Mouse (Mus musculus): Measurements from ENCODE around the gene H2-DMa. TPM values are rescaled to one million over a fixed set of nuclear protein-coding genes. Genes with fewer than 3 reads are reported as not detected.

The H2-DMa gene
- polyA plus RNA-seq, 1 experiment from 2014 or later, result 19.8 TPM

DNA sequence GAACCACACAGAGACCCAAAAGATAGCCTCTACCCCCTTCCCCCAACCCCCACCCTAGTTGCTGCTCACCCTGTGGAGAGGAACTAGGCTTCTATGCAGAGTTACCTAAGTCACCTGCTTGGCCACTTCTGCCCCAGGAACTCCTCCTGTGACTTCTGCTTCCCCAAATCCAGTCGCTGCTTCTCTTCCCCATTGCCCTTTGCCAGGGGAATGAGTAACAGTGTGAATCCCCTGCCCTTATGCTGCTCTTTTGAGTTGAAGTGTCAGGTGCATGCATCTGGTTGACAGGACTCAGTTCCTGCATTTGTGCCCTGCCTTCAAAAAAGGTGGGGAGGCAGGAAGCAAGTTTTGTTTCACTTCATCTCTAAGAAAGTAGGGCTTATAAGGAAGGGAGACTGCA, 54.7 kb downstream of the H2-DMa start:
- H3K4me1 ChIP-seq (replicated peaks), result no peaks in the 10 kb centered on the region
- no peaks in the 10 kb centered on the region for H3K27me3 ChIP-seq
- no peaks in the 10 kb centered on the region for H3K9me3 ChIP-seq
- no peak overlapping the region for H3K27ac ChIP-seq (replicated peaks)
- no peak overlapping the region for H3K9ac ChIP-seq
- ATAC-seq (ENCODE audit: low FRiP score, low read depth), result no peak
- H3K36me3 ChIP-seq, result no peaks in the 10 kb centered on the region
- no peak overlapping the region for H3K4me2 ChIP-seq
- WGBS, result 48% methylated on average over 1 of the region's 1 CpGs
- no peak overlapping the region for H3K4me3 ChIP-seq

GRCm38 (mm10) chr17:34177179-34177578, 57.8 kb downstream of the H2-DMa start:
- Histone ChIP-seq H3K4me2 (no peak overlapping the region), H3K4me1 (replicated peaks) (no peaks in the 10 kb centered on the region), H3K36me3 (no peaks in the 10 kb centered on the region), H3K9ac (no peak overlapping the region), H3K27me3 (no peaks in the 10 kb centered on the region), H3K4me3 (no peak overlapping the region), H3K9me3 (no peaks in the 10 kb centered on the region), H3K27ac (replicated peaks) (no peak overlapping the region)
- 74% methylated on average over 4 of the region's 4 CpGs for WGBS
- no peak for ATAC-seq (ENCODE audit: low FRiP score, low read depth)

DNA sequence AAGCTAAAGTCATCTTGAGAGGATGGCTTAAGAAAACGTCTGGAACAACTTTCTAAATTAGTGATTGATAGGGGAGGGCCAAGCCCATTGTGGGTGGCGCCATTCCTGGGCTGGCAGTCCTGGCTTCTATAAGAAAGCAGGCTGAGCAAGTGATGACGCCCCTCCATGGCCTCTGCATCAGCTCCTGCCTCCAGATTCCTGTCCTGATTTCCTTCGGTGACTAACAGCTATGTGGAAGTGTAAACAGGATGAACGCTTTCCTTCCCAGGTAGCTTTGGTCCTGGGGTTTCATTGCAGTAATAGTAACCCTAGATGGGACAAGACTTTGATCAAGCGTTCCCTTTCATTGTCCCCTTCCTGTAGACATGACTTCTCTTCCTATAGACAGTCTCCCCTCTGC, 59.7 kb downstream of the H2-DMa start:
- H3K9ac ChIP-seq, result no peak overlapping the region

DNA sequence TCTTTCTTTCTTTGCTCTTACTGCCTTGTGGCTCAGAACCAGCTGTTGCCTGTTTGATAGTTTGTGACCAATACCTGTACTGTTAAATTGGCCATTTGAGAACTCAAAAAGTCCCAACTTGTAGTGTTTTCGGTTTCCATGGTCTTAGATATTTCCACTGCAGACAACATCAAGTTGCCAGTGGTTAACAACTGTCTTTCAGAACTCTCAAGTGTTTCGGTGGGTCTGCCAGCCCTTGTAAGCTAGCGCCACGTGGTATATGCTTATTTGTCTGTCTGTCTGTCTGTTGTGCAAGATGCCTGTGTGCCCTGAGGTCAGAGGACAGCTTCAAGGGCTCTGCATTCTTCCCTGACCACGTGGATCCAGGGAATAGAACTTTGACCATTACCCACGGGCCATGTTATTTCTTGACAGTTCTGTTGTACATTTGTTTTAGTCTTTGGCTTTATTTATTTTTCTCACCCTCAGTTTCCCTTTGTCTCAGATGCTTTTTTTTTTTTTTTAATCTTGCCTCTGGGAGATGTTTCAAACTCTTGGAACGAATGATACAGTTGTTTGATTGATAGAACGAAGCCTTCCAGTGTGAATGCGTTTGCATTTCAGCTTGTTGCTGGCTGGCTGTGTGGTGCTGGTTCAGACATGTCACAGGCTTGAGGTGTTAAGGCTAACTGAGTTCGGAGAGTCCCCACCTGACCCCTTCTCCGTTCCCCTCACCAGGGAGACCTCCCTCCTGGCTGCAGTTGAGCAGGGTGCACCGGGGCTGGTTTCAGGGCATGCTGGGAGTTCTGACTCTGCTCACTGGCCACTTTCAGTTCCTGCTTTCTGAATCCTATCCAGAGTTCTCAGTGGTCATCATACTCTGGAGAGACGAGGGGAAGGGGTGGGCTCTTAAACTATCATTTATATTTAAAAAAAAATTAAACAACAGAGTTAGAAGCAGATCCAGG, 60.8 kb downstream of the H2-DMa start:
- ATAC-seq (ENCODE audit: low FRiP score, low read depth), result no peak
- peaks cover 5% of the 10 kb centered on the region for H3K27me3 ChIP-seq

More for the DNA sequence above, 59.7 kb downstream of the H2-DMa start:
- Histone ChIP-seq H3K4me2 (no peak overlapping the region), H3K27ac (replicated peaks) (no peak overlapping the region), H3K4me1 (replicated peaks) (no peaks in the 10 kb centered on the region), H3K36me3 (no peaks in the 10 kb centered on the region), H3K27me3 (0 out of 2 replicates have a peak, but pooled peaks cover 4% of the 10 kb centered on the region), H3K9me3 (no peaks in the 10 kb centered on the region), H3K4me3 (no peak overlapping the region)
- no peak for ATAC-seq (ENCODE audit: low FRiP score, low read depth)
- WGBS, result 73% methylated on average over 6 of the region's 6 CpGs

GRCm38 (mm10) chr17:34183564-34184219, 64.4 kb downstream of the H2-DMa start:
- peaks cover 29% of the 10 kb centered on the region for H3K27me3 ChIP-seq
- no peaks in the 10 kb centered on the region for H3K36me3 ChIP-seq
- H3K4me2 ChIP-seq, result no peak overlapping the region
- no peaks in the 10 kb centered on the region for H3K9me3 ChIP-seq
- H3K27ac ChIP-seq (replicated peaks), result no peak overlapping the region
- peaks cover 15% of the 10 kb centered on the region for H3K4me1 ChIP-seq (replicated peaks)
- no peak overlapping the region for H3K9ac ChIP-seq
- 84% methylated on average over 15 of the region's 15 CpGs for WGBS
- H3K4me3 ChIP-seq, result no peak overlapping the region
- no peak for ATAC-seq (ENCODE audit: low FRiP score, low read depth)

More for the DNA sequence above, 60.8 kb downstream of the H2-DMa start:
- 74% methylated on average over 13 of the region's 13 CpGs for WGBS
- Histone ChIP-seq H3K4me1 (replicated peaks) (no peaks in the 10 kb centered on the region), H3K4me3 (no peak overlapping the region), H3K27ac (replicated peaks) (no peak overlapping the region), H3K9ac (no peak overlapping the region), H3K9me3 (no peaks in the 10 kb centered on the region), H3K36me3 (no peaks in the 10 kb centered on the region), H3K4me2 (no peak overlapping the region)

- H3K9me3 ChIP-seq, result no peaks in the 10 kb centered on the region
- no peak overlapping the region for H3K4me2 ChIP-seq
- no peak overlapping the region for H3K27ac ChIP-seq (replicated peaks)
- no peak overlapping the region for H3K4me3 ChIP-seq
- no peak overlapping the region for H3K9ac ChIP-seq
- 91% methylated on average over 9 of the region's 9 CpGs for WGBS
- H3K4me1 ChIP-seq (replicated peaks), result peaks cover 15% of the 10 kb centered on the region
- no peak for ATAC-seq (ENCODE audit: low FRiP score, low read depth)
- H3K27me3 ChIP-seq, result peaks cover 46% of the 10 kb centered on the region
- H3K36me3 ChIP-seq, result no peaks in the 10 kb centered on the region
These were observed 66.2 kb downstream of the H2-DMa start for GRCm38 (mm10) chr17:34185526-34185925.

DNA sequence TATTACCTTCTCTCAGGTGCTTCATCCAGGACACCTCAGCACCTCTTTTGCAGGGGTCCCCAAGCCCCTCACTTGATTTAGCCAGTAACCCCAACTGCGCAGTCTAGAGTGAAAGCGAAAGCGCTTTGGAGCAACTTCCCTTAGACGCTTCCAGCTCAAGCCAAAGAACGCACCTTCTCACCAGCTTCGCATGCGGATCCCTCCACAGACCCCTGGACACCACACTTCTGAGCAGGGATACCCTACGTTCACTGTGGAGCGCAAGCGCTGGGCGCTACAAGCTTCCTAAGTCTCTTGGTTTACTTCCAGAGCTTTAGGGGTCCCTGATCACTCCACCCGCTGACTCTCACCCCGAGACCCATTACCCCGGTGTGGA, 67.5 kb downstream of the H2-DMa start:
- 5% methylated on average over 14 of the region's 14 CpGs for WGBS
- Histone ChIP-seq H3K9me3 (no peaks in the 10 kb centered on the region), H3K4me1 (replicated peaks) (peaks cover 15% of the 10 kb centered on the region), H3K27me3 (peaks cover 53% of the 10 kb centered on the region), H3K4me2 (peak overlapping the region; percentile 77), H3K4me3 (peak overlapping the region; percentile 46), H3K9ac (peak overlapping the region; percentile 44), H3K36me3 (no peaks in the 10 kb centered on the region), H3K27ac (replicated peaks) (no peak overlapping the region)
- no peak for ATAC-seq (ENCODE audit: low FRiP score, low read depth)

DNA sequence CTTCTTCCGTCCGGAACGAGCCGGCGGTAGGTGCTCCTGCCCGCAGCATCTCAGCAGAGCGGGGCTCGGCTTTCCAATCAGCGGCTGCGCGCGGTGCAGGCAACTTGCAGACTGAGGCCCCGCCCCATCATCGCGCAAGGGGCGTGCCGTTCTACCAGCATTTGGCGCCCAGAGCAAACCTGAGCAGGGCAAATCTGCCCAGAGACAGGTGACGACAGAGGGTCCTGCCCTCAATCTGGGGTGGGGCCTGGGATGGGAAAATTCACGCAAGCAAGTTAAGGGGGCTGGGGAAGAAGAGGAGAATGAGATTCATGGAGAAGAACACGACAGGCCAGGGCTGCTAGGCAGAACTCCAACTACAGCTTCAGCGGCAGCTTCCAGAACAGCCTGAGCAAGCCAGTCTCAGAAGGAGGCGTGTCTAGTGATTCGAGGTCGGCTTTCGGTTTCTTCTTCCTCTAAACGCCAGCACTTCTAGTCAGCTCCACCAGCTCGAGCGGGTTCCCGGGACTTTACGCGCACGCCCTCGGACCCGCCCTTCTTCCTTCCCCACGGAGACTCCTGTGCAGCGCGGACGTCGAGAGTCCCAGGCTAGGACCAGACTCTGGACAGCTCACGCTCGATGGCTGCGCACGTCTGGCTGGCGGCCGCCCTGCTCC, 68.0 kb downstream of the H2-DMa start, which contains the start of the genes Tap1 and Psmb9:
Gene Tap1 (plus strand): TSS at position 293 of the 656 bp plus-strand sequence.
Gene Psmb9 (minus strand): TSS at position 504 of the 656 bp plus-strand sequence.
- Histone ChIP-seq H3K36me3 (no peaks in the 10 kb centered on the region), H3K9ac (peak within 1 kb of the TSS; percentile 44), H3K4me2 (peak within 1 kb of the TSS; percentile 77), H3K4me3 (peak within 1 kb of the TSS; percentile 46), H3K27me3 (peaks cover 58% of the 10 kb centered on the region), H3K27ac (replicated peaks) (no peak within 1 kb of the TSS), H3K9me3 (no peaks in the 10 kb centered on the region), H3K4me1 (replicated peaks) (peaks cover 15% of the 10 kb centered on the region)
- ATAC-seq (ENCODE audit: low FRiP score, low read depth), result peak; percentile 95
- WGBS, result under 1% methylated on average over 45 of the region's 46 CpGs

GRCm38 (mm10) chr17:34188010-34188409, 68.7 kb downstream of the H2-DMa start:
- WGBS, result 2% methylated on average over 20 of the region's 20 CpGs
- Histone ChIP-seq H3K4me3 (peak overlapping the region; percentile 46), H3K27ac (replicated peaks) (no peak overlapping the region), H3K4me2 (peak overlapping the region; percentile 77), H3K27me3 (peaks cover 64% of the 10 kb centered on the region), H3K9me3 (no peaks in the 10 kb centered on the region), H3K36me3 (no peaks in the 10 kb centered on the region), H3K4me1 (replicated peaks) (peaks cover 15% of the 10 kb centered on the region), H3K9ac (peak overlapping the region; percentile 44)
- ATAC-seq (ENCODE audit: low FRiP score, low read depth), result 0 out of 2 replicates have a peak, but pooled peaks have one; percentile 11
